Mouse (Mus musculus): ENCODE results near the gene Dvl2. TPM values are rescaled to one million over a fixed set of nuclear protein-coding genes. Genes with fewer than 3 reads are reported as not detected.

The Dvl2 gene
- polyA plus RNA-seq, 1 experiment from 2014 or later = 28.7 TPM

DNA sequence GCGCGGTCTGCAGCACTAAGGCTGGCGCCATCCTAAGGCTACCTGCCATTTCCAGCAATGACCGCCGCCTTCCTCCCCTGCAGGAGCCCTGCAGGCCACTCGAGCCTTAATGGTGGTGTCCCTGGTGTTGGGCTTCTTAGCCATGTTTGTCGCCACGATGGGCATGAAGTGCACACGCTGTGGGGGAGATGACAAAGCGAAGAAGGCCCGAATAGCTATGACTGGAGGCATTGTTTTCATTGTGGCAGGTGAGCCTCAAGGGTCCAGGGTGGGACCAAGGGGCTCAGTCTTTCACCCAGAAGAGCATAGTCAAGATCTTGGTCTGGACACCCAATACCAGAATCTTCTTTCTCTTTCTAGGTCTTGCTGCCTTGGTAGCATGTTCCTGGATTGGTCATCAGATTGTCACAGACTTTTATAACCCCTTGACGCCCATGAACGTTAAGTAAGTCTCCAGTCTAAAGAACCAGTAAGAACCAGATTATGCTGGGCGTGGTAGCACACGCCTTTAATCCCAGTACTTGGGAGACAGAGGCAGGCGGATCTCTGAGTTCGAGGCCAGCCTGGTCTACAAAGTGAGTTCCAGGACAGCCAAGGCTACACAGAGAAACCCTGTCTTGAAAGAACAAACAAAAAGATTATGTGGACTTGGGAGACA is 33.4 kb upstream of the Dvl2 start:
- peaks cover 15% of the 10 kb centered on the region for H3K4me1 ChIP-seq (replicated peaks)
- H3K27ac ChIP-seq (replicated peaks) = no peak overlapping the region
- peaks cover 67% of the 10 kb centered on the region for H3K27me3 ChIP-seq
- peak overlapping the region; percentile 21 for H3K4me3 ChIP-seq
- ATAC-seq (ENCODE audit: low FRiP score, low read depth) = no peak
- H3K36me3 ChIP-seq = peaks cover 32% of the 10 kb centered on the region
- 41% methylated on average over 17 of the region's 17 CpGs for WGBS
- no peak overlapping the region for H3K9ac ChIP-seq
- no peaks in the 10 kb centered on the region for H3K9me3 ChIP-seq
- peak overlapping the region; percentile 49 for H3K4me2 ChIP-seq

GRCm38 (mm10) chr11:69968793-69969192 is 31.6 kb upstream of the Dvl2 start:
- no peak overlapping the region for H3K4me3 ChIP-seq
- 87% methylated on average over 4 of the region's 4 CpGs for WGBS
- H3K9ac ChIP-seq = no peak overlapping the region
- no peaks in the 10 kb centered on the region for H3K9me3 ChIP-seq
- H3K27ac ChIP-seq (replicated peaks) = no peak overlapping the region
- H3K4me2 ChIP-seq = no peak overlapping the region
- ATAC-seq (ENCODE audit: low FRiP score, low read depth) = no peak
- H3K4me1 ChIP-seq (replicated peaks) = peaks cover 15% of the 10 kb centered on the region
- peaks cover 48% of the 10 kb centered on the region for H3K36me3 ChIP-seq
- H3K27me3 ChIP-seq = peaks cover 49% of the 10 kb centered on the region

DNA sequence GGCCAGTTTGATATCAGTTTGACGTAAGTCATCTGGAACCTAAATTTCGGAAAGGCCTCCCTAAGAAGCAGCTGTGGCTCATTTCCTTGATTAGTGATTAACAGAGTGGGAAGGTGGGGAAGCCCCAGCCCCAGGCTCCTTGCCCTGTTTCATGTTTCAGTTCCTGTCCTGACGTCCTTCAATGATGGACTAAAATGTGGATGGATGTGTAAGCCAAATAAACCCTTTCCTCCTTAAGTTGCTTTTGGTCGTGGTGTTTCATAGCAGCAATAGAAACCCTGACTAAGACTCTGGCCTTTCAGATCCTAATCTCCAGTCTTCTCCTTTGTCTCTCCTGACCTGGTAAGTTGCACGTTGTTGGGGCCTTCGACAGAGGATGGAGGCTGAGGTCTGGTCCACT is 30.2 kb upstream of the Dvl2 start:
- no peak overlapping the region for H3K4me2 ChIP-seq
- no peak overlapping the region for H3K4me3 ChIP-seq
- no peaks in the 10 kb centered on the region for H3K9me3 ChIP-seq
- H3K36me3 ChIP-seq = peaks cover 62% of the 10 kb centered on the region
- no peak overlapping the region for H3K27ac ChIP-seq (replicated peaks)
- no peak overlapping the region for H3K9ac ChIP-seq
- 94% methylated on average over 6 of the region's 6 CpGs for WGBS
- H3K4me1 ChIP-seq (replicated peaks) = peaks cover 15% of the 10 kb centered on the region
- no peak for ATAC-seq (ENCODE audit: low FRiP score, low read depth)
- H3K27me3 ChIP-seq = peaks cover 35% of the 10 kb centered on the region

GRCm38 (mm10) chr11:69970775-69971174 is 29.6 kb upstream of the Dvl2 start:
- H3K9me3 ChIP-seq = no peaks in the 10 kb centered on the region
- H3K36me3 ChIP-seq = peaks cover 67% of the 10 kb centered on the region
- no peak overlapping the region for H3K4me3 ChIP-seq
- peaks cover 30% of the 10 kb centered on the region for H3K27me3 ChIP-seq
- no peak overlapping the region for H3K4me2 ChIP-seq
- ATAC-seq (ENCODE audit: low FRiP score, low read depth) = no peak
- H3K27ac ChIP-seq (replicated peaks) = no peak overlapping the region
- no peak overlapping the region for H3K9ac ChIP-seq
- WGBS = 86% methylated on average over 3 of the region's 3 CpGs
- peaks cover 11% of the 10 kb centered on the region for H3K4me1 ChIP-seq (replicated peaks)

DNA sequence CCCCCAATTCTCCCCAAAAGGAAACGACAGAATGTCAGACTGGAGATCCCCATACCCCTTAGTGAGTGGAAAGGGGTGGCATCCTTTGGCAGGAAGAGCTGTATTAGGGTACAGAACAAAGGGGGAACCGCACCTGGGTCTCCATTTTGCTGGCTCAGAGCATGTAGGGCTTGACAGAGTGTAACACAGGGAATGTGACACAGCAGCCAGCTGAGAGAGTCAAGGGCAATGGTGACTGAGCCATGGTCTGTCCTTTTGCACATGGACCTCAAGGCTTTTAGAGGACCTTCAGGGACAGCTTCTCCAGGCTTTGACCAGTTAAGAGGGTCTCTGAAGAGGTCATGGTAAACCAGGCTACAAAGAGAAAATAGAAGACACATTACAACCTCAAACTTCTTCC is 25.5 kb upstream of the Dvl2 start:
- no peak overlapping the region for H3K4me2 ChIP-seq
- WGBS = 96% methylated on average over 2 of the region's 2 CpGs
- ATAC-seq (ENCODE audit: low FRiP score, low read depth) = no peak
- H3K9ac ChIP-seq = no peak overlapping the region
- no peaks in the 10 kb centered on the region for H3K27me3 ChIP-seq
- H3K4me3 ChIP-seq = no peak overlapping the region
- H3K9me3 ChIP-seq = no peaks in the 10 kb centered on the region
- H3K4me1 ChIP-seq (replicated peaks) = peaks cover 18% of the 10 kb centered on the region
- H3K36me3 ChIP-seq = peaks cover 67% of the 10 kb centered on the region
- no peak overlapping the region for H3K27ac ChIP-seq (replicated peaks)

GRCm38 (mm10) chr11:69976271-69976670 is 24.1 kb upstream of the Dvl2 start:
- ATAC-seq (ENCODE audit: low FRiP score, low read depth) = no peak
- H3K36me3 ChIP-seq = peaks cover 58% of the 10 kb centered on the region
- WGBS = 89% methylated on average over 4 of the region's 4 CpGs
- no peak overlapping the region for H3K27ac ChIP-seq (replicated peaks)
- H3K9ac ChIP-seq = no peak overlapping the region
- peaks cover 18% of the 10 kb centered on the region for H3K4me1 ChIP-seq (replicated peaks)
- no peaks in the 10 kb centered on the region for H3K27me3 ChIP-seq
- H3K4me3 ChIP-seq = no peak overlapping the region
- H3K4me2 ChIP-seq = no peak overlapping the region
- no peaks in the 10 kb centered on the region for H3K9me3 ChIP-seq

DNA sequence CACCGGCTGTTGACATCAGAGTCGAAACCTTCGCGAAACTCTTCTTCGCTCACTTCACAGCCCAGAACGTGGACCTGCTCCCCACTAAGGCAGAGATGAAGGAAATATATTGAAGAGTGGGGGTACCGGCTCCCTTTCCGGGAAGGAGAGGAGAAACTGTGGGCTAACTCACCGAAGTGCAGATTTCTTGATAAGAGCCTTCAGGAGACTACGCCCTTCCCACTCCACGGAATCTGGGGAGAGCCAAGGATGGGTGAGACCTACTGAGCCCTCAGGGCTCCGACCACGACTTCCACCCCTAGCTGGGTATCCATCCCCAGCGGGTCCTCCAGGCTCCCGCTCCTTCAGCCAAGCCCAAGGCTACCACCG is 20.6 kb upstream of the Dvl2 start:
- 4% methylated on average over 16 of the region's 16 CpGs for WGBS

GRCm38 (mm10) chr11:69980196-69981140 is 19.9 kb upstream of the Dvl2 start:
- Histone ChIP-seq H3K4me3 (peak overlapping the region; percentile 100), H3K4me1 (replicated peaks) (peaks cover 40% of the 10 kb centered on the region), H3K9ac (peak overlapping the region; percentile 100), H3K9me3 (no peaks in the 10 kb centered on the region), H3K36me3 (peaks cover 34% of the 10 kb centered on the region), H3K4me2 (peak overlapping the region; percentile 95), H3K27me3 (no peaks in the 10 kb centered on the region), H3K27ac (replicated peaks) (peak overlapping the region; percentile 100)
- peak; percentile 95 for ATAC-seq (ENCODE audit: low FRiP score, low read depth)
- under 1% methylated on average over 34 of the region's 60 CpGs for WGBS

More for the DNA sequence above, 20.6 kb upstream of the Dvl2 start:
- H3K9ac ChIP-seq = peak overlapping the region; percentile 100
- no peak for ATAC-seq (ENCODE audit: low FRiP score, low read depth)
- H3K4me3 ChIP-seq = peak overlapping the region; percentile 100
- peaks cover 40% of the 10 kb centered on the region for H3K4me1 ChIP-seq (replicated peaks)
- no peaks in the 10 kb centered on the region for H3K27me3 ChIP-seq
- H3K9me3 ChIP-seq = no peaks in the 10 kb centered on the region
- peaks cover 34% of the 10 kb centered on the region for H3K36me3 ChIP-seq
- H3K27ac ChIP-seq (replicated peaks) = peak overlapping the region; percentile 100
- peak overlapping the region; percentile 90 for H3K4me2 ChIP-seq

GRCm38 (mm10) chr11:69981141-69981762 is 19.1 kb upstream of the Dvl2 start, which contains the start of gene Ctdnep1:
Gene Ctdnep1, plus strand, starts transcription at chr11:69981156.
- H3K27me3 ChIP-seq = no peaks in the 10 kb centered on the region
- H3K4me3 ChIP-seq = peak within 1 kb of the TSS; percentile 100
- peak; percentile 54; the same call in 1 of the 2 replicates for ATAC-seq (ENCODE audit: low FRiP score, low read depth)
- H3K4me1 ChIP-seq (replicated peaks) = peaks cover 40% of the 10 kb centered on the region
- peak within 1 kb of the TSS; percentile 100 for H3K9ac ChIP-seq
- under 1% methylated on average over 37 of the region's 43 CpGs for WGBS
- H3K4me2 ChIP-seq = peak within 1 kb of the TSS; percentile 95
- H3K9me3 ChIP-seq = no peaks in the 10 kb centered on the region
- H3K27ac ChIP-seq (replicated peaks) = peak within 1 kb of the TSS; percentile 100
- H3K36me3 ChIP-seq = peaks cover 32% of the 10 kb centered on the region

DNA sequence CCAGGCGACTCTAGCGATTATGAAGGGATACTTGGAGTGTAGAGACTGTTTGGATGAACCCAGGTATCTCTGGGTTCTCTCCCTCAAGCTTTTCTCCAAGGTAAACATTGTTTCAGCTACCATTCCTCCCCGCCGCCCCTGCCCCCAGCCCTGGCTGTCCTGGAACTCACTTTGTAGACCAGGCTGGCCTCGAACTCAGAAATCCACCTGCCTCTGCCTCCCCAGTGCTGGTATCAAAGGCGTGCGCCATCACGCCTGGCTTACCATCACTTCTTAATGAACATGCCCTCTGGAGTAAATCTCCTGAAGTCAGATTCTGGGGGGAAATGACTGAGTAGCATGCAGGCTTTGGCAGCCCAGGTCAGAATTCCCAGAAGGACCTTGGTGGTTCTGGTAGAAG is 18.2 kb upstream of the Dvl2 start, which contains the start of gene Elp5:
TSS of gene Elp5 (minus strand) at position 293 of the 400 bp plus-strand sequence.
- WGBS = 65% methylated on average over 8 of the region's 8 CpGs
- Histone ChIP-seq H3K27ac (replicated peaks) (peak within 1 kb of the TSS; percentile 100), H3K9ac (peak within 1 kb of the TSS; percentile 100), H3K9me3 (no peaks in the 10 kb centered on the region), H3K4me1 (replicated peaks) (peaks cover 40% of the 10 kb centered on the region), H3K4me3 (peak within 1 kb of the TSS; percentile 100), H3K36me3 (peaks cover 27% of the 10 kb centered on the region), H3K27me3 (no peaks in the 10 kb centered on the region), H3K4me2 (peak within 1 kb of the TSS; percentile 95)
- ATAC-seq (ENCODE audit: low FRiP score, low read depth) = no peak

DNA sequence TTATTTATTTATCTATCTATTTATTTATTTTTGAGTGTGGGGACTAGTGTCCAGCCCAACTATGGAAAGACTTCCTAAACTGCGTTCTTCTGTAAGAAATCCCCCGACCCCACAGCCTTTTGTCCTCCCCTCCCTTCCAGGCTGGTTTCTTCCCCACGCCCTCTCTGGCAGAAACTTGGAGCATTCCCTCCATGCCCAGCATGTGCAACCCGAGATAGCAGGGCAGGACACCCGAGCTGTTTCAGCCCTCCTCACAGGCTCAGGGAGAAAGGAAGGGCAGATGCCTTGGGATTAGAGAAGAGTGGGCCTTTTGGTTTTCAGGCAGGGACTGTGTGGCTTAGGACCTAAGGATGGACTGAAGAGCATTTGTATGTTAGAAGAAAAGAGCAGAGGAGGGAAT is 17.5 kb upstream of the Dvl2 start:
- ATAC-seq (ENCODE audit: low FRiP score, low read depth) = no peak
- Histone ChIP-seq H3K4me1 (replicated peaks) (peaks cover 40% of the 10 kb centered on the region), H3K4me3 (peak overlapping the region; percentile 100), H3K9ac (peak overlapping the region; percentile 100; the same call in 1 of the 2 replicates), H3K27me3 (no peaks in the 10 kb centered on the region), H3K36me3 (peaks cover 29% of the 10 kb centered on the region), H3K9me3 (no peaks in the 10 kb centered on the region), H3K4me2 (peak overlapping the region; percentile 95), H3K27ac (replicated peaks) (no peak overlapping the region)
- WGBS = 36% methylated on average over 5 of the region's 5 CpGs

Data from hindbrain, embryonic 15.5 days (tissue).